Mouse (Mus musculus): ENCODE data around the gene Ms4a18. TPM values are rescaled to one million over a fixed set of nuclear protein-coding genes. Genes with fewer than 3 reads are reported as not detected.
"Not testable (repeated sequence)": the region's sequence is repeated elsewhere in the genome, so short reads cannot be mapped to it uniquely, and the experiment has no call there.

The Ms4a18 gene
- polyA plus RNA-seq (2012; rRNA removed), result not detected in 2 replicates

DNA sequence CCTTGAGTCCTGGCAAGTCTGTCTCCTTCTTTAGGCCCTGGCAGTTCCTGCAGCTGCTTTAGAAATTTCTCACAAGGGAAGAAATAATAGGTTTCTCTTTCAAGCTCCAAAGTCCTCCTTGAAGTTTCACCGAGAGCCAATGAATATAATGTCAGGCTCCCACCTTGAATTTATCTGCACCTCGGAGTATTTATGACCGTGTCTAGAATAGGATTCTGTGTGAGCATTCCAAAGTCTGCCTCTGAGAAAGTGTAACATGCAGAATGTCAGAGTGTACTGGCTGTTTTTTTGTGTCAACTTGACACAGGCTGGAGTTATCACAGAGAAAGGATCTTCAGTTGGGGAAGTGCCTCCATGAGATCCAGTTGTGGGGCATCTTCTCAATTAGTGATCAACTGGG, at the start of gene Ms4a18:
Gene Ms4a18 (minus strand): TSS at position 141 of the 400 bp plus-strand sequence.
- no peak for DNase-seq (ENCODE audit: extremely low spot score in 1 of 2, low spot score in 1 of 2)

DNA sequence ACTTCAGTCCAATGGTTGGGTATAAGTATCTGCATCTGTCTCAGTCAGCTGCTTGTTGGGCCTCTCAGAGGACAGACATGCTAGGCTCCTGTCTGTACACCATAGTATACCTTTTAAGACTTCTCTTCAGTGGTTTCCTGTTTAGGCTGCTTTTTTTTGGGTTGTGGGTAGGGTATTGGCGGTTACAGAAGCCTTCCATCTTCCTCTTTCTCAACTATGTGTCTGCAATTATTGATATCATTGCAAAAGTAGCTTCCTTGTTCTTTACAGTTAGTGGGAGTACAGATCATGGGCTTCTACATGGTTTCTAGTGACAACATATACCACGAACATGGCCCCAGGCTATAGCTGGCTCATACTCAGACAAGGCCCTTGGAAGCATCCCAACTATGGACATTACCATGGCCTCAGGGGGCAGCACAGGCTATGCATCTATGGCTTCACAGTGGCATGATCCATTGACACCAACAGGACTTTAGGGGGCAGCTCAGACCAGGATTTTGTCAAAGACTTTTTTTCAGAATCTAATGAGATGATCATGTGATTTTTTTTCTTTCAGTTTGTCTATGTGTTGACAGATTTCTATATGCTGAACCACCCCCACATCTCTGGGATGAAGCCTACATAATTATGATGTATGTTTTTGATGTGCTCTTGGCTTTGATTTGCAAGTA, 47.5 kb upstream of the Ms4a18 start:
- DNase-seq (ENCODE audit: extremely low spot score in 1 of 2, low spot score in 1 of 2), result no peak

DNA sequence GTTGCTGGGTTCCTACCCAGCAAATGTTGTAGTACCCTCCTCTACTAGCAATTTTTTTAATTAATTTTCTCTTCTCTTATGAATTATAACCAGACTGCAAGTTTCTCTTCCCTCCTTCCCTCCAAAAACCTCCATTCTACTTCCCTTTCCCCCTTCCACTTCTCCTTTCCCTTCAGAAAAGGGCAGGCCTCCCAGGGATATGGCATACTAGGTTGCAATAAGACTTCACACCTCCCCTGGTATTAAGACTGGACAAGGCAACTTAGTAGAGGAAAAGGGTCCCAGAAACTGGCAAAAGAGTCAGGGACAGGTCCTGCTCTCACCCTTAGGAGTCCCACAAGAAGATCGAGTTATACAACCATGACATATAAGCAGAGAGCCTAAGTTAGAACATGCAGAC, 43.1 kb upstream of the Ms4a18 start:
- DNase-seq (ENCODE audit: extremely low spot score in 1 of 2, low spot score in 1 of 2), result no peak

DNA sequence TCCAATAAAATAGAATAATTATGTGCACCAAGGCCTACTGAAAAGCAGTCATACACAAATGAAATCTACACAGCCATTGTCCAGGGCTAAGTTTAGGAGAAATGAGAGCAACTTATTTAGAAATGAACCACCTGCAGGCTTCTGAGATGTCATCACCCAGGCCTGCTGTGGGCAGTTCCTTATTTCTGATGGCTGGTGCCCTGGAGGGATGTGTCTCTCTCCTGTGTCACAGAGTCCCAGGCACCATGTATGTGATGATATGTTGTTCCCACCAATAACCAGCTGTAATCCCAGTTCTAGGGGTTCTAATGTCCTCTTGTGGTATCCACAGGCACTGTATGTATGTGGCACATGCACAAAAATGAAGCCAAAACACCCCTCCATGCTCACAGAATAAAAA, 42.1 kb upstream of the Ms4a18 start:
- DNase-seq (ENCODE audit: extremely low spot score in 1 of 2, low spot score in 1 of 2), result no peak

DNA sequence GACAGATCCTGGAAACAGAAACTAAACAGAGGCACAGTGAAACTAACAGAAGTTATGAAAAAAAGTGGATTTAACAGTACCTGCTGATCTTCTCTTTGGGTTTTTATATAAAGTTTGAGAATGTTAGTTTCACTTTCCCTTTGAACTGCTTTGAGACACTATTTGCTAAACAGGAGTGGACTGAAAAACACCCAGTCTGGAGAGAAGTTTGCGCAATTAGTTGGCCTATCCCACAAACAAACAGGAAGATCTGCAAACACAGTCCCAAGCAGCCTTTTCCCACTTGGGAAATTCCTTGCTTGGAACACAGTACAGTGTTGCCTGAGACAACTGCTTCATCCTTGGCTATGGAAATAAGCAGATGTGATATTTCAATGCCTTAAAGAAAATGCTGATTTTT, 37.9 kb upstream of the Ms4a18 start:
- DNase-seq (ENCODE audit: extremely low spot score in 1 of 2, low spot score in 1 of 2), result not testable (repeated sequence)

DNA sequence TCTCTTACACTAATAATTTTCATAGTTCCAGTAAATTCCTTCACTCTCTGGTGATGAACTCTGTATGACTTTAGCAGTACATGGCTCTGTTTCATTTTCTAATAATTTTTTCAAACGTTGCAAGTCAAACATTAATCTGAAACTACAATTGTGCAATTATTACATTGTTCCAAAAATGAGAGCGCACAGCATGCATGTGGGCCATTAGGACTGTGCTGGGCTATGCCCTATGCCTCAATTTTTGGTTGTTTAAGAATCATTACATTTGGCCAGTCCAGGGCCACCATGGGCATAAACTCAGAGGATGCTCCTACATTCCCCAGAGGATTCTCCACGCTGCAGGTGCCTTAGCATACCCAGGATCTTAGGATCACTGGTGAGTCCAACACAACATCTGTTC, 35.4 kb upstream of the Ms4a18 start:
- DNase-seq (ENCODE audit: extremely low spot score in 1 of 2, low spot score in 1 of 2), result no peak

DNA sequence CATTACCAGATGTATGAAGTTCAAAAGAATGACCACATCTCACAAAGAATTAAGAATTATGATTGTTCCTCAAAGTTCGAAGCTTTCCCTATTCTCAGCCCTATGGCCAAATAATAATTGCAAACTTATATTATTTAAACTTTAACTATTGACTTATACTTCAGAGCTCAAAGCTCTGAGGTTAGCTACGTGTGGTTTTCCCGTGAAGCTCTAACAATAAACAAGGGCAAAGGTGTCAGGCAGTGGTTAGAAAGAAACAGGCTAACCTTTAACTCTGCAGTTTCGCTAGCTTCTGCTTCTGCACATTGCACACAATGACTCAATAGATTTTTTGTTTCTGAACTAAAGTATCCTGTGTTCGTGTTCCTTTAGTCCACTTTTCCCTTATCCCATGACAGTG, 35.0 kb upstream of the Ms4a18 start:
- no peak for DNase-seq (ENCODE audit: extremely low spot score in 1 of 2, low spot score in 1 of 2)

DNA sequence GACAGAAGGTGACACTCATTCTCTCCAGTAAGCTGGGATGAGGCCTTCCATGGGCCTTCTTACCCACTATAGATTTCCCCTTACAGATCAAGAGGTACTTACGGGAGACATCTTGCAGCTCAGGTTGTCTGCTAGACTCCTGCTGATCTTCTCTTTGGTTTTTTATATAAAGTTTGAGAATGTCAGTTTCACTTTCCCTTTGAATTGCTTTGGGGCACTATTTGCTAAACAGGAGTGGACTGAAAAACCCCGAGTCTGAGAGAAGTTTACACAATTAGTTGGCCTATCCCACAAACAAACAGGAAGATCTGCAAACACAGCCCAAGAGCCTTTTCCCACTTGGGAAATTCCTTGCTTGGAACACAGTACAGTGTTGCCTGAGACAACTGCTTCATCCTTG, 32.5 kb upstream of the Ms4a18 start:
- no peak for DNase-seq (ENCODE audit: extremely low spot score in 1 of 2, low spot score in 1 of 2)

DNA sequence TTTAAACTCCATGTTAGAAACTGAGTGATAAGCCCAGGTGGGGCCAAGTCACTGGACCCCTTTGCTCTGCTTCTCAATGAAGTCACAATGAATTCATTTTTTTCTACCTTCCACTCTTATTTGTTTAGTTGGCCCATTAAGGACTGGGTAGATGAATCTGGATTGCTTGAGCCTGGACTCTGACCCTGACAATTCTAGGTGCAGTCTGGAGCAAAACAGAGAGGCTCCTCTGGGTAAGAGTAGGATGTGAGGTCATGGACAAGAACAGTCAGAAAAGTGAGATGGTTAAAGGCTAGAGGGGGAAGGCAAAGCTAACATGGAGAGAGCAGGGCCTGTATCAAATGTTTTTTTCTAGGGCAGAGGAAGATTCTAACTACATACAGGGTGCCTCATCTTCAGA, 31.6 kb upstream of the Ms4a18 start:
- DNase-seq (ENCODE audit: extremely low spot score in 1 of 2, low spot score in 1 of 2), result no peak

DNA sequence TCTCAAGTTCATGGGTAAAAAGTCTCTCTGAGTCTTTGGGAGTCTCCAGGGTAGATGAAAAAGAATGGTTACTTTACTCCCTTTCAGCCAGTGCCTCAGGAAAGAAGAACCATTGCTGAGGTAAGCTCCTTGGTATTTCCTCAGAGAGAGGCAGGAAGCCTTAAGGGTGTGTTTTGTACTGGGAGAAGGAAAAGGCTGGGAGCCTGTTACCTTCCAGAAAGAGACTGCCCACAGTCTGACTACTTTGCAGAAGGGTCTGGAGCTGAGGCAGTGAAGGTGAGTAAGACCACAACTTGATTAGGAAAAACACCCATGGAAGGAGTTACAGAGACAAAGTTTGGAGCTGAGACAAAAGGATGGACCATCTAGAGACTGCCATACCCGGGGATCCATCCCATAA, 30.7 kb upstream of the Ms4a18 start:
- DNase-seq (ENCODE audit: extremely low spot score in 1 of 2, low spot score in 1 of 2), result no peak

DNA sequence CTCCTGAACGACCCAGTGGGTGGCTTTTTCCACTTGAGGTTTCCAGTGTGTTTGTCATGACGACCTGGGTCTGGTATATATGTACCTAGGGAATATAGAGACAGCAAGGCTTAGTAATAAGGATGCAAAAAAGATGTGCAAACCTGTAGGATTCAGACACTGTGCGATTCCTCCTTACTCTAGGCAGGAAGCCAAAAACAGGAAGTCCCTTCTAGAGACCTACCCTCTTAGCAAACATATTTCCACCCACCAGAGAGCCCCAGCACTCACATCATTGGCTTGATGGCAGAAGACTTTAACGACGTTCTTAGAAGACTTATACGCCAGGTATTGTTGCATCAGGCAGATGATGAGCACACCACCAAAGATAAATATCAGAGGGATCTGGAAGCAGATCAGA, 30.2 kb upstream of the Ms4a18 start:
- no peak for DNase-seq (ENCODE audit: extremely low spot score in 1 of 2, low spot score in 1 of 2)

DNA sequence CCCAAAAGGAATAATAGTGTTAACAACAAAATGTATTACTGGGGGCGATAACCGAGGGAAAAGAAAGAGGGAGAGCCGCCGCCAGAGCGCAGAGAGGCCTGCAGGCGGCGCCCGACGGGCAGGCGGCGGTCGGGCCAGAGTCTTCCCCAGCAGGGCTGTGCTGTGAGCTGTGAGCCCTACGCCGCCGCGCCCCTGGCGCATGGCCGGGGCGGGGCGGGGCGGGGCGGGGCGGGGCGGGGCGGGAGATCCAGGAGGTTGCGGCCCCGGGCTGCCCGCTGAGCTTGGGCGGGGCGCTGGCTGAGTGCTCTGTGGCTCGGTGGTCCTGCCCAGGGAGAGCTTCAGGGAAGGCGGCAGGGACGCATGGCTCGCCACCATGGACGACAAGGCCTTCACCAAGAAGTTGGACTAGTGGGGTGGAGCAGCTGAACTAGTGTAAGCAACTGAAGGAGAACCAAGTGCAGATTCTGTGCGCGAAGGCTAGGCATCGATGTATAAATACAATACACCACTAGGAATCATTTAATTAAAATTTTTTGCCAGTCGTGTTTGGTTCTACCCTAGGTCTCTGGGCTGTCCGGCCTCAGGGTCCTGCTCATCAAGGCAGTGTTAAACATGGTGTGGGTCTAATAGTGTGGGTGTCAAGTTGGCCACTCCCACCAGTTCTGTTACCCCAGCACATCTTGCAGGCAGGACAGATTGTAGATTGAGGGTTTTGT, 27.3 kb upstream of the Ms4a18 start:
- DNase-seq (ENCODE audit: extremely low spot score in 1 of 2, low spot score in 1 of 2), result peak in 1 of 2 experiments; percentile 45

DNA sequence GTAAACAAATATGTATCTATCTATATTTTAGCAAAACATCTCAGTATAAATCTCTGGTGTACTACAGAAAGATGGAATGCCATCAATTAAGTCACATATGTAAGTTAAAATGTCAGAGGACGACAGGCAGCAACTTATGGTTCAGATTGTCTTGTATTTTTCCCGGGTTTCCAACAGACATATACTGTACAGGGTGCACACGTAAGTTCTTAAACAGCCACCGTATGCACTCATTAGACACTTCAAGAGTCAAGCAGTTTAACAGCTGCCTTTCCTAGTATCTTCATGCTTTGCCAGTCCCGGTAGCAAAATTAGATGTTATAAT, 26.8 kb upstream of the Ms4a18 start:
- DNase-seq (ENCODE audit: extremely low spot score in 1 of 2, low spot score in 1 of 2), result no peak

DNA sequence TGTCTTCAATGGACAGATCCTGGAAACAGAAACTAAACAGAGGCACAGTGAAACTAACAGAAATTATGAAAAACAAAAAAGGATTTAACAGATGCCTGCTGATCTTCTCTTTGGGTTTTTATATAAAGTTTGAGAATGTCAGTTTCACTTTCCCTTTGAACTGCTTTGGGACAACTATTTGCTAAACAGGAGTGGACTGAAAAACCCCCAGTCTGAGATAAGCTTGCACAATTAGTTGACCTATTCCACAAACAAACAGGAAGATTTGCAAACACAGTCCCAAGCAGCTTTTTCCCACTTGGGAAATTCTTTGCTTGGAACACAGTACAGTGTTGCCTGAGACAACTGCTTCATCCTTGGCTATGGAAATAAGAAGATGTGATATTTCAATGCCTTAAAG, 19.7 kb upstream of the Ms4a18 start:
- DNase-seq (ENCODE audit: extremely low spot score in 1 of 2, low spot score in 1 of 2), result no peak

DNA sequence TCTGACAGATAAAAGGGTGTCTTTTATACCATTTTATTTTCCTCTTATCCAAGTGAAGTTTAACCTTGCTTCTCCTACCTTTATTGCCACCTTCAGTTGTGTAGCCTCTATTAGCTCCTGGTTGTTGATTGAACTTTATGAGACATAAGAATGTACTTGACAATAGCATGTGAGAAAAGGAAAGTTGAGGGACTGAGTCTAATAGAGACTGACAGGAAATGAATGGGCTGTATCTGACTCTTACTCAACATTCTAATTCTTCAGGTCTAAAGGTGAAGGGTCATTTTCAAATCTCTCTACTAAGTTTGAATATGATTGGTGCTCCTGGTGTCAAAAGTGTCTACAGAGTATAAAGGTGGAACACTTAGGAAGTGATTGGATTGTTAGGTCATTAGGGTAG, 4.6 kb upstream of the Ms4a18 start:
- DNase-seq (ENCODE audit: extremely low spot score in 1 of 2, low spot score in 1 of 2), result no peak

DNA sequence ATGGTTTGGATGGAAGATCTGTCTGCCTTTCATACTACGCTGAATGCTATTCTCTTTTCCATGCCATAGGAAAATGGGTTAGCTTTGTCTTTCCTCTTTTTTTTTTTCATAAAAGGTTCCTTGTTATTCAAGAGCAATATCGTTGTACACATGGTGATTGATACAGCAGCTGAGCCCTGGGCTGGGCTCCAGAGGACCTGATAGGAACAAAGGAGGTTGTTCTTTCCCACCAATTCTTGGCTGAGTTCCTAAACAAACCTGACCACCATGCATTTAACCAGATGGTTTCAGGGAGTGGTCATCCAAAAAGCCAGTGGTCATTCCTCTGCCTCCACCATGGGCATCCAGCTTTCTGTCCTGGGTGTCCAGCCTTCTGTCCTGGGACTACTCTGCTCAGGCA, 580 bp downstream of the Ms4a18 start:
- DNase-seq (ENCODE audit: extremely low spot score in 1 of 2, low spot score in 1 of 2), result no peak

DNA sequence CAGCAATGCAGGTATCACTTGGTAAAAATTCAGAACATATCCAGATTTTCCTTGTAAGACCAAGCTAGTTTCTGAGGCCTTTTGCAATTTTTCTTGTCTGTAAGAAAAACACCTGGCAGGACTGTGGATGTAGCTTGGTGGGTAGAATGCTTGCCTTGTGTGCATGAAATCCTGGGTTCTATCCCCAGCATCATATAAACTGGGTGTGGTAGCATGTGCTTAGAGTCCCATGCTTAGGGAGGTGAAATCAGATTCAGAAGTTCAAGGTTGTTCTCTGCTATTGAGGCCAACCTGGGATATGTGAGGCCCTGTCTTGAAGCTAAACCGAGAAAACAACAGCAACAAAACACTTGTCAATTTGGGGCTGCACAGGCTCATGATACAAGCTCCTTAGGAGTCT, 1.8 kb downstream of the Ms4a18 start:
- no peak for DNase-seq (ENCODE audit: extremely low spot score in 1 of 2, low spot score in 1 of 2)

DNA sequence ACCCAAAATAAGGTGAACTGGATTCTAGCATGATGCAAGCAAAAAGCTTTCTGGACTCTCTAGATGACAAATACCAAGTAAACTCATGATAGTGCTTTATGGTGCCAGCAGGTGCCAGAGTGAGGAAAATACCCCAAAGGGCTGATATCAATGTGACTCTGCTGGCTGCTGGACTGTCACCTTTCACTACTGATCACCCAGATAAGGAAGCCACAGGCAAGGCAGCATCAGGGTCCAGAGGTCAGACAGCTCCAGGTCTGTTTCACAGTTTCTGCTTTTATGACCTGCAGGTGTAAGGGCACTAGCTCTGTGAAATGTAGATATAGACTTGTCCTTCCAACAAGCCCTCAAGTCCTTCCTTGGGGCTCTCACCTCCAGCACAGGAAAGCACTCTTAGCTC, 2.4 kb downstream of the Ms4a18 start:
- DNase-seq (ENCODE audit: extremely low spot score in 1 of 2, low spot score in 1 of 2), result no peak

DNA sequence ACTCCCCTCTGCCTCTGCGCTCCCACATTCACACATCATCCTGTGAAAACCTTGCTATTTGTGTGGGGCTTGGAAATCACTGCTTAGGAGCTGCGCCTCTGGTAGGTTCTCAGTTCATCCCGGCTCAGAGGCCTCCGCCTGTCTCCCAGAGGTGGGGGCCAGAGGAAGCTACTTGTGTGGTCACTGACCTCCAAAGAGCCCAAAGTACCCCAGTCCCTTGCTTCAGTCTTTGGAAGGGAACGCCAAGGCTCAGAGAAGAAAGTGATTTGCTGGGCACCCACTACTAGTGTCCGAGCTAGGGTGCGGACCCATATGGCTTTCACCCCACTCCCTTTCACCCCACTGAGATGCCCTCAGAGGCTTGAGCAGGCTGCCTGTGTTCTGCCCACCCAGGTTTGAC, 24.7 kb downstream of the Ms4a18 start, which contains the start of gene Ms4a15:
Gene Ms4a15 (minus strand): TSS at position 101 of the 400 bp plus-strand sequence.
- DNase-seq (ENCODE audit: extremely low spot score in 1 of 2, low spot score in 1 of 2), result no peak

DNA sequence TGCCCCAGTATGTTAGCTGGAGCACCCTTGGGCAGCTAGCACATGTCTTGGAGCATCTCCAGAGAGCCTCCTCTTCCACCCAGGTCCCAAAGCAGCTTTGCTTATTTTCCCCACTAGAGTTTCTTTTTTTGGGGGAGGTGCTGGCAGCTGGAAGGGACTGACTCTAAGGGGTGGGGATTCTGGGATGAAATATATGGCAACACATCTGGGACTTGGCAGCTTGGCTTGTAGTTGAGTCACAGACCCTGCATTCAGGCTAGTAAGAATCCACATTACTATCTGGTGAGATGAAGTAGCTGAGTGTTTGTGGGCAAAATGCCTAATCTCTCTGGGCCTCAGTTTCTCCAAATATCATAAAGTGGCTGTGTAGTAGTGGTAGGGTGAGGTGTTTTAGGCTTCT, 25.9 kb downstream of the Ms4a18 start:
- no peak for DNase-seq (ENCODE audit: extremely low spot score in 1 of 2, low spot score in 1 of 2)

DNA sequence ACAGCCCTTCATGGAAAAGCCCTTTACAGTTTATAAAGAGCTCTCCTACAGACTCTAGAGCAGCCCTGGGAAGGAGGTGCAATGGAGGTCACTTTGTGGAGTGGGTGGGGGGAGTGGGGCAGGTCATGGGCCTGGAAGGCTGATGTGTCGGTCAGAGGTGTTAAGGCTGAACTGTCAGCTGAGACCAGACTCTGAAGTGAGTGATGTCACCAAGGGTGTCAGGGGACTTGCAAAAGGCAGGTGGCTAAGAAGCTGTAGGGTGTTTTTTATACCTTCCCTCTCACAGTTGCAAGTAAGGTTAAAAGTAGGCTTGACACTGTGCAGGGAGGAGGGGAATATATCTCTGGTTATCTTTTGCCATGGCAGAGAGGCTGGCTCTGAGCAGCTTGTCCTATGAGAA, 27.1 kb downstream of the Ms4a18 start:
- no peak for DNase-seq (ENCODE audit: extremely low spot score in 1 of 2, low spot score in 1 of 2)

DNA sequence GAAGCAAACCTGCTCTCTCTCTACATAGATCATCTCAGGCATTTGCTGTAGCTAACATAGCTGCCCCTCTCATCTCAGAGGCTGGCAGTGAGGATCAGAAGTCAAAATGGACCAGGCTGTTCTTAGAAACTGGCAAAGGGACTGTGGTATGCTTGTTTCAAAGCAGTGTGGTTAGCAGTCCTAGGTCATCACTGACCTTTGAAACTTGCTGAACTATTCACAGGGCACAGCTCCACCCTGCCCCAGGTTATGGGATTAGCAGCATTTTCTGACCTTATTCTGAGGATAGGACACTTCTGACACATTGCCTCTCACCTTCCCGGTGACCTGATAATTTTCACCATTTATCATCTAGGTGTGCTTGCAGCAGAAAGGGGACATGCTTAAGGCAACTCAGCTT, 29.3 kb downstream of the Ms4a18 start:
- no peak for DNase-seq (ENCODE audit: extremely low spot score in 1 of 2, low spot score in 1 of 2)

DNA sequence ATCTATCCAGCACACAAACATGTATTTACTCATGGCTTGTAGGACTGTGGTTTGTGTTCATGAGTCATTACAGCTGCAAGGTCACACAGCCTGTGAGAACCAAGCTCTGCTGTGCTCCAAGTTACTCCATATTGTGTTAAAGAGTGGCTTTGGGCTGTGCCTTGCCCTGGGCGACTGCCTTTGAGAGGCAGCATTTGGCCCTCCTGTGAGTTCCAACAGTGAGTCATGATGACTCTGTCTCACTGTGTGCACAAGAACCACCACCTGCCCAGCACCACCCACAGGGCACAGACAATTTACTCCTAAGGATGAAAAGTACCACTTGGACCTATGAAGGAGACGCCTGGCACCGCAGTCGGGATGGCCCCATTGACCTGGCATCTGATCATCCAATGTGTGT, 31.9 kb downstream of the Ms4a18 start:
- no peak for DNase-seq (ENCODE audit: extremely low spot score in 1 of 2, low spot score in 1 of 2)

Measured in frontal cortex, adult 2 months (tissue).